Mouse (Mus musculus) forebrain, embryonic 12.5 days (tissue): Measurements from ENCODE around the gene Ctf2. TPM values are rescaled to one million over a fixed set of nuclear protein-coding genes. Genes with fewer than 3 reads are reported as not detected.
A peak's percentile ranks its signal among the peaks of the same experiment; 100 is the strongest.

ENCODE experiments used
- ATAC-seq: fragments of 200-750 bp; cut with Nextera tagmentation; 2 replicates; pipeline ENCODE4 v1.8.0; 2017; ENCODE audit warnings: moderate TSS enrichment; ENCODE audit not compliant: low FRiP score
- H3K27ac ChIP-seq: fragments of 300-500 bp; sonication (generic); 2 replicates; pipeline ENCODE4 v1.5.1; 2016; ENCODE audit warnings: mild to moderate bottlenecking
- H3K27me3 ChIP-seq: fragments of 300-500 bp; sonication (generic); 2 replicates; pipeline ENCODE4 v1.6.1; 2016; ENCODE audit warnings: mild to moderate bottlenecking
- H3K36me3 ChIP-seq: fragments of 300-500 bp; sonication (generic); replicated peaks from 2 replicates; pipeline ENCODE4 v1.6.1; 2016; ENCODE audit warnings: mild to moderate bottlenecking
- H3K4me1 ChIP-seq: fragments of 300-500 bp; sonication (generic); 2 replicates; pipeline ENCODE4 v1.6.1; 2016
- H3K4me2 ChIP-seq: fragments of 300-500 bp; sonication (generic); 2 replicates; pipeline ENCODE4 v1.6.1; 2016; ENCODE audit warnings: mild to moderate bottlenecking, moderate library complexity
- H3K4me3 ChIP-seq: fragments of 300-500 bp; sonication (generic); replicated peaks from 2 replicates; pipeline ENCODE4 v1.5.1; 2016; ENCODE audit warnings: mild to moderate bottlenecking
- H3K9ac ChIP-seq: fragments of 300-500 bp; sonication (generic); 2 replicates; pipeline ENCODE4 v1.6.1; 2016; ENCODE audit warnings: mild to moderate bottlenecking
- H3K9me3 ChIP-seq: fragments of 300-500 bp; sonication (generic); 2 replicates; pipeline ENCODE4 v1.6.1; 2016
- WGBS: fragments of 180-500 bp; shearing (Covaris S2); methylation state at CpG from one replicate; pipeline ENCODE4 v1.1.7; 2016; 5-methylcytosine and 5-hydroxymethylcytosine counted together
- polyA plus RNA-seq: library from polyadenylated mRNA; unstranded; fragments of >200 nt; fragmentation: Nextera tagmentation; extraction: Ambion mirVana; gene quantifications from 2 replicates; pipeline ENCODE4 v1.2.1, GENCODE M21; 2016

The Ctf2 gene
- polyA plus RNA-seq, 1 experiment from 2014 or later = 0.42 TPM

GRCm38 (mm10) chr7:127727898-127728297 lies 4.1 kb downstream of the Ctf2 start:
- Histone ChIP-seq H3K27me3 (no peaks in the 10 kb centered on the region), H3K36me3 (no peaks in the 10 kb centered on the region), H3K9me3 (no peaks in the 10 kb centered on the region), H3K4me2 (no peak overlapping the region), H3K4me3 (no peak overlapping the region), H3K4me1 (no peaks in the 10 kb centered on the region), H3K9ac (no peak overlapping the region), H3K27ac (no peak overlapping the region)
- no peak for ATAC-seq
- 88% methylated on average over 7 of the region's 7 CpGs for WGBS

GRCm38 (mm10) chr7:127725924-127726323 lies 6.0 kb downstream of the Ctf2 start:
- Histone ChIP-seq H3K4me3 (no peak overlapping the region), H3K27ac (no peak overlapping the region), H3K4me2 (no peak overlapping the region), H3K36me3 (no peaks in the 10 kb centered on the region), H3K4me1 (no peaks in the 10 kb centered on the region), H3K9ac (no peak overlapping the region), H3K27me3 (no peaks in the 10 kb centered on the region), H3K9me3 (no peaks in the 10 kb centered on the region)
- 44% methylated on average over 6 of the region's 6 CpGs for WGBS
- no peak for ATAC-seq

GRCm38 (mm10) chr7:127725490-127725889 lies 6.5 kb downstream of the Ctf2 start:
- Histone ChIP-seq H3K4me3 (no peak overlapping the region), H3K4me2 (no peak overlapping the region), H3K27ac (no peak overlapping the region), H3K4me1 (no peaks in the 10 kb centered on the region), H3K9ac (no peak overlapping the region), H3K9me3 (no peaks in the 10 kb centered on the region), H3K27me3 (no peaks in the 10 kb centered on the region), H3K36me3 (no peaks in the 10 kb centered on the region)
- no peak for ATAC-seq
- 40% methylated on average over 2 of the region's 2 CpGs for WGBS

GRCm38 (mm10) chr7:127719258-127719657 lies 12.7 kb downstream of the Ctf2 start:
- Histone ChIP-seq H3K9ac (no peak overlapping the region), H3K4me3 (no peak overlapping the region), H3K4me1 (peaks cover 7% of the 10 kb centered on the region), H3K4me2 (no peak overlapping the region), H3K27me3 (no peaks in the 10 kb centered on the region), H3K27ac (no peak overlapping the region), H3K9me3 (no peaks in the 10 kb centered on the region), H3K36me3 (no peaks in the 10 kb centered on the region)
- 89% methylated on average over 6 of the region's 6 CpGs for WGBS
- ATAC-seq = no peak

GRCm38 (mm10) chr7:127718339-127718738 lies 13.6 kb downstream of the Ctf2 start:
- no peak overlapping the region for H3K9ac ChIP-seq
- WGBS = 85% methylated on average over 6 of the region's 6 CpGs

GRCm38 (mm10) chr7:127716992-127717391 lies 15.0 kb downstream of the Ctf2 start:
- peak overlapping the region; percentile 65 for H3K4me2 ChIP-seq
- no peaks in the 10 kb centered on the region for H3K9me3 ChIP-seq
- H3K27me3 ChIP-seq = no peaks in the 10 kb centered on the region
- peak overlapping the region; percentile 41 for H3K9ac ChIP-seq
- ATAC-seq = peak; percentile 52
- 1% methylated on average over 41 of the region's 41 CpGs for WGBS
- H3K4me1 ChIP-seq = peaks cover 23% of the 10 kb centered on the region
- peak overlapping the region; percentile 31; the same call in 1 of the 2 replicates for H3K27ac ChIP-seq
- H3K36me3 ChIP-seq = no peaks in the 10 kb centered on the region
- peak overlapping the region; percentile 39 for H3K4me3 ChIP-seq

More at GRCm38 (mm10) chr7:127718339-127718738, 13.6 kb downstream of the Ctf2 start:
- Histone ChIP-seq H3K27me3 (no peaks in the 10 kb centered on the region), H3K36me3 (no peaks in the 10 kb centered on the region), H3K4me2 (no peak overlapping the region), H3K4me3 (no peak overlapping the region), H3K27ac (no peak overlapping the region), H3K4me1 (peaks cover 9% of the 10 kb centered on the region), H3K9me3 (no peaks in the 10 kb centered on the region)
- ATAC-seq = no peak

- 88% methylated on average over 4 of the region's 4 CpGs for WGBS
- Histone ChIP-seq H3K9me3 (no peaks in the 10 kb centered on the region), H3K27ac (no peak overlapping the region), H3K4me3 (no peak overlapping the region), H3K4me2 (no peak overlapping the region), H3K4me1 (peaks cover 28% of the 10 kb centered on the region), H3K36me3 (no peaks in the 10 kb centered on the region), H3K27me3 (no peaks in the 10 kb centered on the region), H3K9ac (no peak overlapping the region)
- no peak for ATAC-seq
These were observed 17.1 kb downstream of the Ctf2 start for GRCm38 (mm10) chr7:127714816-127715215.

- peak within 1 kb of the TSS; percentile 31 for H3K4me3 ChIP-seq
- no peaks in the 10 kb centered on the region for H3K36me3 ChIP-seq
- no peaks in the 10 kb centered on the region for H3K27me3 ChIP-seq
- H3K9me3 ChIP-seq = no peaks in the 10 kb centered on the region
- H3K4me2 ChIP-seq = peak within 1 kb of the TSS; percentile 57
- peaks cover 39% of the 10 kb centered on the region for H3K4me1 ChIP-seq
- WGBS = 2% methylated on average over 28 of the region's 28 CpGs
- peak; percentile 47 for ATAC-seq
- peak within 1 kb of the TSS; percentile 85 for H3K27ac ChIP-seq
- 0 out of 2 replicates have a peak within 1 kb of the TSS, but pooled peaks have one; percentile 21 for H3K9ac ChIP-seq
These were observed 19.2 kb downstream of the Ctf2 start, which contains the start of gene Ctf1 for GRCm38 (mm10) chr7:127712461-127713385. Gene Ctf1 (plus strand): TSS chr7:127712736.

GRCm38 (mm10) chr7:127711456-127711855 lies 20.5 kb downstream of the Ctf2 start:
- no peak overlapping the region for H3K4me2 ChIP-seq
- H3K36me3 ChIP-seq = peaks cover 1% of the 10 kb centered on the region; the same call in 1 of the 2 replicates
- H3K4me3 ChIP-seq = no peak overlapping the region
- H3K4me1 ChIP-seq = peaks cover 41% of the 10 kb centered on the region
- no peak overlapping the region for H3K9ac ChIP-seq
- 73% methylated on average over 3 of the region's 3 CpGs for WGBS
- H3K9me3 ChIP-seq = no peaks in the 10 kb centered on the region
- no peak for ATAC-seq
- H3K27me3 ChIP-seq = no peaks in the 10 kb centered on the region
- peak overlapping the region; percentile 85; the same call in 1 of the 2 replicates for H3K27ac ChIP-seq

- Histone ChIP-seq H3K9ac (no peak overlapping the region), H3K4me2 (no peak overlapping the region), H3K4me3 (no peak overlapping the region), H3K36me3 (peaks cover 5% of the 10 kb centered on the region), H3K4me1 (peaks cover 41% of the 10 kb centered on the region), H3K9me3 (no peaks in the 10 kb centered on the region), H3K27ac (0 out of 2 replicates have a peak overlapping the region, but pooled peaks have one; percentile 85), H3K27me3 (no peaks in the 10 kb centered on the region)
- 91% methylated on average over 3 of the region's 3 CpGs for WGBS
- no peak for ATAC-seq
These were observed 20.9 kb downstream of the Ctf2 start for GRCm38 (mm10) chr7:127711031-127711430.

- H3K9me3 ChIP-seq = no peaks in the 10 kb centered on the region
- no peak for ATAC-seq
- peaks cover 19% of the 10 kb centered on the region for H3K36me3 ChIP-seq
- H3K4me3 ChIP-seq = peak overlapping the region; percentile 81
- peaks cover 41% of the 10 kb centered on the region for H3K4me1 ChIP-seq
- peak overlapping the region; percentile 67 for H3K4me2 ChIP-seq
- 86% methylated on average over 5 of the region's 5 CpGs for WGBS
- H3K27me3 ChIP-seq = no peaks in the 10 kb centered on the region
- H3K9ac ChIP-seq = no peak overlapping the region
- peak overlapping the region; percentile 97 for H3K27ac ChIP-seq
These were observed 22.5 kb downstream of the Ctf2 start for GRCm38 (mm10) chr7:127709261-127709979.
